Mouse (Mus musculus) liver, postnatal 0 days (tissue): ENCODE measurements around the gene Fbxl15. TPM values are rescaled to one million over a fixed set of nuclear protein-coding genes. Genes with fewer than 3 reads are reported as not detected.

Source experiments
- ATAC-seq: fragments of 200-750 bp; cut with Nextera tagmentation; 2 replicates; pipeline ENCODE4 v1.8.0; 2017; ENCODE audit warnings: mild to moderate bottlenecking, moderate library complexity
- DNase-seq: peaks from one replicate; pipeline ENCODE4 v3.0.0-alpha.2; 2016
- H3K27ac ChIP-seq: fragments of 300-500 bp; sonication (generic); 2 replicates; pipeline ENCODE4 v1.5.1; 2014; ENCODE audit warnings: antibody characterized with exemption, moderate library complexity, mild to moderate bottlenecking, low read depth
- H3K27me3 ChIP-seq: fragments of 300-500 bp; sonication (generic); 2 replicates; pipeline ENCODE4 v1.6.1; 2014; ENCODE audit warnings: low read length, control low read depth, mixed read lengths; ENCODE audit not compliant: insufficient read depth
- H3K36me3 ChIP-seq: fragments of 300-500 bp; sonication (generic); replicated peaks from 2 replicates; pipeline ENCODE4 v1.6.1; 2014; ENCODE audit warnings: mild to moderate bottlenecking, control low read depth, low read length, moderate library complexity, mixed read lengths; ENCODE audit not compliant: insufficient read depth
- H3K4me1 ChIP-seq: fragments of 300-500 bp; sonication (generic); 2 replicates; pipeline ENCODE4 v1.6.1; 2014; ENCODE audit warnings: antibody characterized with exemption, mild to moderate bottlenecking, control low read depth; ENCODE audit not compliant: insufficient read depth
- H3K4me2 ChIP-seq: fragments of 300-500 bp; sonication (generic); 2 replicates; pipeline ENCODE4 v1.6.1; 2014; ENCODE audit warnings: low read depth, mild to moderate bottlenecking, low read length, moderate library complexity, mixed read lengths
- H3K4me3 ChIP-seq: fragments of 300-500 bp; sonication (generic); 2 replicates; pipeline ENCODE4 v1.5.1; 2014; ENCODE audit warnings: low read depth, low read length
- H3K9ac ChIP-seq: fragments of 300-500 bp; sonication (generic); replicated peaks from 2 replicates; pipeline ENCODE4 v1.6.1; 2014; ENCODE audit warnings: mild to moderate bottlenecking, moderate library complexity
- H3K9me3 ChIP-seq: fragments of 300-500 bp; sonication (generic); 2 replicates; pipeline ENCODE4 v1.6.1; 2016; ENCODE audit warnings: mild to moderate bottlenecking, control low read depth, low read length, mixed read lengths
- CTCF ChIP-seq: sonication (generic); IDR thresholded peaks from 2 replicates; pipeline ENCODE4 v1.5.1; 2016; ENCODE audit warnings: antibody characterized with exemption, low read depth
- EP300 ChIP-seq: IDR thresholded peaks from 2 replicates; pipeline ENCODE4 v1.6.1; 2016; ENCODE audit warnings: antibody characterized with exemption, low read depth, mild to moderate bottlenecking
- WGBS: fragments of 180-500 bp; shearing (Covaris S2); extraction: QIAGEN DNeasy Blood & Tissue Kit; methylation state at CpG from one replicate; pipeline ENCODE4 v1.1.7; 2014; ENCODE audit not compliant: insufficient replicate concordance; 5-methylcytosine and 5-hydroxymethylcytosine counted together
- polyA plus RNA-seq: library from polyadenylated mRNA; unstranded; fragments of >200 nt; fragmentation: Nextera tagmentation; extraction: Ambion mirVana; gene quantifications from 2 replicates; pipeline ENCODE4 v1.2.1, GENCODE M21; 2015

Gene Fbxl15
- polyA plus RNA-seq, 1 experiment from 2014 or later, result 8.8 TPM

DNA sequence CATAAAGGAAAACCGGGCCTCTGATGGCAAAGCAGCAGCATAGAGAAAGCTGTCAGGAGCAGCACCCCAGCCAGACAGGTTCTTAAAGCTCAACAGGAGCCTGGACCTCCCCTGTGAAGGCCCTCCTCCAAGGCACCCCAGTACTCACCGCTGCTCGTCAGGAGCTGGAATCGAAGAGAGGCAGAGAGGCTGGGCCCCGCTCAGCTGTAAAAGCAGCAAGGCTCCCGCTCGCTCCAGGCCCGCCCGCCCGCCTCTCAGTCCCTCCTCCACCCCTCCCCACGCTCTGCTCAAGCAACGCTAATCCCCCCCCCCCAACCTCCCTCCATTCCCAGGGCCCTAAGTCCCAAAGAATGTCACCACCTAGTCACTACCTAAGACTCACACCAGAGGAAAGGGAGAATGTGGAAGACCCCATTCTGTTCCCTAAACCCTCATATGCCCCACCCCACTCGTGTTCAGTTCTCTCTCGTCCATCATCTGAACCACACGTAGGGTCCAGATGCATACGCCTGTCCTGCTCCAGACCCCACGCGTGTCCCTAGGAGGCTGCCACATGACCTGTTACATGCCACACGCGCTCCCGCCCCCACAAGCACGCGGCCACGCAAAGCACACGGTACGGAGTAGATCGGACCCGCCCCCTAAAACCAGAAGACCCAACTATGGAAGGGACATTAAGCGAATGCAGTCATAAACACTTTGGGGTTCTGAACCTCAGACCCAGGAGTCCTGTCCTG, 1.8 kb upstream of the Fbxl15 start:
- ATAC-seq, result no peak
- H3K4me3 ChIP-seq, result no peak overlapping the region
- no peak overlapping the region; the same call in 1 of the 2 replicates for H3K4me2 ChIP-seq
- peaks cover 30% of the 10 kb centered on the region for H3K4me1 ChIP-seq
- peaks cover 57% of the 10 kb centered on the region for H3K27me3 ChIP-seq
- no peaks in the 10 kb centered on the region for H3K9me3 ChIP-seq
- H3K27ac ChIP-seq, result no peak overlapping the region
- no peak for TF ChIP-seq EP300
- TF ChIP-seq CTCF, result no peak
- H3K36me3 ChIP-seq, result peaks cover 9% of the 10 kb centered on the region
- WGBS, result 11% methylated on average over 28 of the region's 29 CpGs
- no peak for DNase-seq
- H3K9ac ChIP-seq, result no peak overlapping the region

DNA sequence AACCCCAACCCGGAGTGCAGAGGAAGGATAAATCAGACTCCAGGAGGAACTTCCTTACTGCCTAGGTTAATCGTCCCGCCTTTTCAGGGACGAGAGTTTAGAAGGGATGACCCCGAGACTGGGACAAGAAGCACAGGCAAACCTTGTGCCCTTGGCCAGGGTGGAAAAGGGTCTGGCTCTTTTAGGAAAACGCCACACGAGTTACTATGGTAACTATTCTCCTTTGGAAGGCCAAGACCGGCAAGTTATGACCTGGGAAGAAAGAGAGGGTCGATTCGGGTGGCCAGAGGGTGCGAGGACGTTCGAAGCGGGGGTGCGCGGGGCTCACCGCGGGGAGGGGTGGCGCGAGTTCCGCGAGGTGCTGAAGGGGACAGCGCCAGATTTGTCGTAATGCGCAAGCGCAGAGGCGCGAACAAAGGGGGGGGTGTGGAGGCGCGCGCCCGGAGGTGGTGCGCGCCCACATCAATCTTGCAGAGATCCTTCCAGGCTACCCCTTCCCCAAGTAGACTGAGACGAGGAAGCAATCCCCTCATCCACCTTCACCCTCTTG, 1.2 kb upstream of the Fbxl15 start, which contains the start of gene Psd:
TSS of gene Psd (minus strand) at position 401 of the 550 bp plus-strand sequence.
- peak within 1 kb of the TSS; percentile 63 for H3K27ac ChIP-seq
- peaks cover 9% of the 10 kb centered on the region for H3K36me3 ChIP-seq
- peaks cover 51% of the 10 kb centered on the region for H3K27me3 ChIP-seq
- 2% methylated on average over 35 of the region's 35 CpGs for WGBS
- ATAC-seq (no peak), DNase-seq (peak; percentile 70)
- H3K4me2 ChIP-seq, result peak within 1 kb of the TSS; percentile 100
- H3K9me3 ChIP-seq, result no peaks in the 10 kb centered on the region
- H3K9ac ChIP-seq, result peak within 1 kb of the TSS; percentile 66
- TF ChIP-seq EP300 (no peak), CTCF (no peak)
- peak within 1 kb of the TSS; percentile 53 for H3K4me3 ChIP-seq
- peaks cover 30% of the 10 kb centered on the region for H3K4me1 ChIP-seq

- DNase-seq (no peak), ATAC-seq (no peak)
- Histone ChIP-seq H3K4me2 (peak overlapping the region; percentile 100), H3K27ac (0 out of 2 replicates have a peak overlapping the region, but pooled peaks have one; percentile 63), H3K4me3 (peak overlapping the region; percentile 53), H3K9me3 (no peaks in the 10 kb centered on the region), H3K36me3 (peaks cover 15% of the 10 kb centered on the region), H3K9ac (no peak overlapping the region; the same call in 1 of the 2 replicates), H3K27me3 (peaks cover 43% of the 10 kb centered on the region), H3K4me1 (peaks cover 30% of the 10 kb centered on the region)
- TF ChIP-seq EP300 (no peak), CTCF (no peak)
- WGBS, result 24% methylated on average over 14 of the region's 14 CpGs
Observed at GRCm38 (mm10) chr19:46327531-46328064, 386 bp upstream of the Fbxl15 start.

- no peaks in the 10 kb centered on the region for H3K9me3 ChIP-seq
- H3K9ac ChIP-seq, result peak overlapping the region; percentile 66
- H3K27me3 ChIP-seq, result peaks cover 28% of the 10 kb centered on the region
- ATAC-seq (peak; percentile 2; the same call in 1 of the 2 replicates), DNase-seq (no peak)
- peak overlapping the region; percentile 100 for H3K4me2 ChIP-seq
- H3K4me3 ChIP-seq, result peak overlapping the region; percentile 53
- TF ChIP-seq CTCF, result no peak
- TF ChIP-seq EP300, result no peak
- peak overlapping the region; percentile 63; the same call in 1 of the 2 replicates for H3K27ac ChIP-seq
- peaks cover 30% of the 10 kb centered on the region for H3K4me1 ChIP-seq
- H3K36me3 ChIP-seq, result peaks cover 15% of the 10 kb centered on the region
- 3% methylated on average over 53 of the region's 54 CpGs for WGBS
Observed at GRCm38 (mm10) chr19:46329031-46329641, 1.2 kb downstream of the Fbxl15 start.

DNA sequence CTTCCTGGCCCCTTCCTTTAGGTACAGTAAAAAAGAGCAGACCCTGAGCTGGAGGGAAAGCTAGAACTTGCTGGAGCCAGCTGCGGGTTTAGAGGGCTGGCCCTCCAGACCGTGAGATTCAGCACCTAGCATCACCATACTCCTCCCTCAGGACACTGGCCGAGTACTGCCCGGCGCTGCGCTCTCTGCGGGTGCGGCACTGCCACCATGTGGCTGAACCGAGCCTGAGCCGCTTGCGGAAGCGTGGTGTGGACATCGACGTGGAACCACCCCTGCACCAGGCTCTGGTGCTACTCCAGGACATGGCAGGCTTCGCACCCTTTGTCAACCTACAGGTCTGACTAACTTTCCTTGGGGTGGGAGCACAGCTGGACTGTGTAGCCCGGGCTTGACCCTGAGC, 2.0 kb downstream of the Fbxl15 start:
- 4% methylated on average over 16 of the region's 16 CpGs for WGBS
- H3K4me3 ChIP-seq, result peak overlapping the region; percentile 53; the same call in 1 of the 2 replicates

DNA sequence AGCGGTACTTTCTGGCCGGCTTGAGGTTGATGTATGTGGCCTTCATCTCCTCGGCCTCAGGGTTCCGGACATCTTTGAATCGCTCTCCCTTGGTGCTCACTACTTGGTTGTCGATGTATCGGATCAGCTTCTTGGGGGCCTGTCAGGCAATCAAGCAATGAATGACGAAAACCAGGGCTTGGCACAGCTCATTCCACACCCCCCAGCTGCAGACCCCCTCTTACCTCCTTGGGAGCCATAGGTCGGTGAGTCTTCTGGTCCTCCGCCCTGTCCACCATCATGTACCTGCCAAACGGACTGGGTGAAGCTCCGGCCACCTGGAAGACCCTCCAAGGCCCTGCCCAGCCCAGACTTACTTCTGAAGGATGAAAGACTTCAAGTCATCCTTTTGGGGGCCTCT, 2.7 kb downstream of the Fbxl15 start:
- H3K9ac ChIP-seq, result no peak overlapping the region
- DNase-seq (no peak), ATAC-seq (no peak)
- H3K4me1 ChIP-seq, result peaks cover 30% of the 10 kb centered on the region
- H3K27ac ChIP-seq, result no peak overlapping the region
- H3K27me3 ChIP-seq, result peaks cover 12% of the 10 kb centered on the region
- peaks cover 15% of the 10 kb centered on the region for H3K36me3 ChIP-seq
- H3K4me2 ChIP-seq, result no peak overlapping the region
- no peaks in the 10 kb centered on the region for H3K9me3 ChIP-seq
- no peak overlapping the region for H3K4me3 ChIP-seq
- WGBS, result 89% methylated on average over 12 of the region's 12 CpGs
- TF ChIP-seq CTCF (no peak), EP300 (no peak)

More for the DNA sequence above, 2.0 kb downstream of the Fbxl15 start:
- H3K27ac ChIP-seq, result no peak overlapping the region
- H3K9ac ChIP-seq, result no peak overlapping the region
- DNase-seq, result peak; percentile 89
- H3K4me1 ChIP-seq, result peaks cover 30% of the 10 kb centered on the region
- H3K4me2 ChIP-seq, result peak overlapping the region; percentile 100
- H3K9me3 ChIP-seq, result no peaks in the 10 kb centered on the region
- TF ChIP-seq CTCF, result peak; percentile 98
- TF ChIP-seq EP300, result no peak
- H3K27me3 ChIP-seq, result peaks cover 20% of the 10 kb centered on the region
- peaks cover 15% of the 10 kb centered on the region for H3K36me3 ChIP-seq
- peak; percentile 59 for ATAC-seq
